Mouse (Mus musculus) heart, embryonic 14.5 days (tissue): Measurements from ENCODE around the gene Cdh13. TPM values are rescaled to one million over a fixed set of nuclear protein-coding genes. Genes with fewer than 3 reads are reported as not detected.

Experiments
- ATAC-seq: fragments of 200-750 bp; cut with Nextera tagmentation; 2 replicates; pipeline ENCODE4 v1.8.0; 2017; ENCODE audit warnings: low read depth, moderate TSS enrichment; ENCODE audit not compliant: insufficient number of reproducible peaks, insufficient read depth, low FRiP score
- H3K27ac ChIP-seq, 2 experiments: fragments of 200-500 bp in 1 of 2; fragments of 300-500 bp in 1 of 2; sonication (generic) in 1 of 2; replicated peaks in 1 of 2; 2 replicates each; pipeline ENCODE4 v1.5.1; 2012 to 2014; ENCODE audit warnings: low read depth in 2 of 2, low read length in 2 of 2, control low read depth in 1 of 2, mild to moderate bottlenecking in 1 of 2, mixed read lengths in 1 of 2; ENCODE audit not compliant: control insufficient read depth in 1 of 2, insufficient read depth in 1 of 2
- H3K27me3 ChIP-seq: fragments of 300-500 bp; sonication (generic); 2 replicates; pipeline ENCODE4 v1.6.1; 2014; ENCODE audit warnings: mild to moderate bottlenecking, low read length, control low read depth; ENCODE audit not compliant: control insufficient read depth, insufficient read depth
- H3K36me3 ChIP-seq: fragments of 300-500 bp; sonication (generic); 2 replicates; pipeline ENCODE4 v1.6.1; 2014; ENCODE audit warnings: mild to moderate bottlenecking, control low read depth, low read length, mixed read lengths; ENCODE audit not compliant: control insufficient read depth, insufficient read depth
- H3K4me1 ChIP-seq, 2 experiments: fragments of 200-500 bp in 1 of 2; fragments of 300-500 bp in 1 of 2; sonication (generic) in 1 of 2; 2 replicates each; pipeline ENCODE4 v1.6.1; 2012 to 2014; ENCODE audit warnings: low read length in 2 of 2, control low read depth in 1 of 2, mixed read lengths in 1 of 2; ENCODE audit not compliant: control insufficient read depth in 2 of 2, insufficient read depth in 2 of 2
- H3K4me2 ChIP-seq: fragments of 300-500 bp; sonication (generic); 2 replicates; pipeline ENCODE4 v1.6.1; 2014; ENCODE audit warnings: mild to moderate bottlenecking, low read length
- H3K4me3 ChIP-seq, 2 experiments: fragments of 200-500 bp in 1 of 2; fragments of 300-500 bp in 1 of 2; sonication (generic) in 1 of 2; 2 replicates each; pipeline ENCODE4 v1.5.1; 2012 to 2014; ENCODE audit warnings: low read length in 2 of 2, mild to moderate bottlenecking in 2 of 2, control low read depth in 1 of 2, low read depth in 1 of 2, moderate library complexity in 1 of 2; ENCODE audit not compliant: control insufficient read depth in 1 of 2, insufficient read depth in 1 of 2
- H3K9ac ChIP-seq: fragments of 300-500 bp; sonication (generic); 2 replicates; pipeline ENCODE4 v1.6.1; 2014; ENCODE audit warnings: mild to moderate bottlenecking, low read length
- H3K9me3 ChIP-seq: fragments of 300-500 bp; sonication (generic); 2 replicates; pipeline ENCODE4 v1.6.1; 2016; ENCODE audit warnings: low read length, control low read depth; ENCODE audit not compliant: control insufficient read depth
- whole genome bisulfite sequencing: fragments of 180-500 bp; shearing (Covaris S2); extraction: QIAGEN DNeasy Blood & Tissue Kit; methylation state at CpG from one replicate; pipeline ENCODE4 v1.1.7; 2014; 5-methylcytosine and 5-hydroxymethylcytosine counted together
- polyA plus RNA-seq: library from polyadenylated mRNA; unstranded; fragments of >200 nt; fragmentation: Nextera tagmentation; extraction: Ambion mirVana; gene quantifications from 2 replicates; pipeline ENCODE4 v1.2.1, GENCODE M21; 2014

The Cdh13 gene
- polyA plus RNA-seq, 1 experiment from 2014 or later = 94.9 TPM

DNA sequence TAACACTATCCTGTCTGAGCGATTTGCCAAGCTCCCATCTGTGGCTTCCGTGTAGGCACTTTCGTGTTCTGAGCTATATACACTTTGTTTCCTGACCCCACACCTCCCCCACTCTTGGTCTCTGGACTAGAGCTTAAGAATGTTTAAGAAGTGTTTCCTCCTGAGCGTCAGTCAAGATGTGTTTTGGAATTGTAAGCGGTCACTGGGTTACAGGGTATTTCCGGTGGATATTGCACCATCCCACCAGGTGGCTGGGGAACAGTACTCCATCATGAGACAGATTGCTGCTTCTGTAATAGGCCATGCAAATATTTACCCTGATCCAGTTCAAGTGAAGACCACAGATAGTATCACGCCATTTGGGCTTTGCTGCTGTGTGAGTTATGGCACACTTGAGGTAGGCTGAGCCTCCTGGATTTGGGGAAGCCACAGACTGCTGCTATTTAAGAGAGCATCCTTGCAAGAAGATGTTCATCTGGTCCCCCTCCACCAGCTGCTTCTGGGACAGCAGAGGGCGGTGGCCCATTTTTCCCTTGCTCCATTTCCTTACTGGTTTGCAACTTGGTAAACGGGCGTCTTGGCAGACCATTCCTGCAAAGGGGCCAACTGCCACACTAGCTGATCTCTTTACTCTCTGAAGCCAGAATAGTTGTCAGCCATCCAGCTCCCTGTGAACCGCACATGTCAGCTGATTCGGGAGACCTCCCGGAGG lies 234.7 kb downstream of the Cdh13 start:
- no peak; the same call in 1 of the 2 replicates for ATAC-seq
- Histone ChIP-seq H3K4me2 (peak overlapping the region; percentile 12; the same call in 1 of the 2 replicates), H3K36me3 (no peaks in the 10 kb centered on the region), H3K9ac (no peak overlapping the region), H3K4me3 (no peak overlapping the region), H3K27ac (peak overlapping the region in 1 of 2 experiments; percentile 64; a peak in 2 of 4 replicates), H3K4me1 (peaks cover 13 to 21% of the 10 kb centered on the region in 2 experiments), H3K27me3 (no peaks in the 10 kb centered on the region), H3K9me3 (no peaks in the 10 kb centered on the region)
- 50% methylated on average over 13 of the region's 13 CpGs for WGBS

DNA sequence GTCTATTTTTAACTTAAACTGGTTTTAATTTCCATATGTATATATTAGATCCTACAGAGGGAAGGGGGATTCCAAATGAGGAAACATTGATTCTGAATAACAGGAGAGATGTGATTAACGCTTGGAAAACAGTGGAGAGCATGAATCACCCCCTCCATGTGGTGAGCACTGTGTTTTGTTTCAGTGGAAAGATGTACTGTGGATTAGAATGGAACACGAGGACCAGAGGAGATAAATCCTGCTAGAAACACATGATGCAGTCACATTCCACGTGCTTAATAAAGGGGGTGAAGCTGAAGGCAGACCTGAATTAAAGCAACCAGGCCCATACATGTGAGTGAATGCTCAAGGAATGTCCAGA lies 235.2 kb downstream of the Cdh13 start:
- peak overlapping the region; percentile 12; the same call in 1 of the 2 replicates for H3K4me2 ChIP-seq
- H3K9ac ChIP-seq = no peak overlapping the region
- peaks cover 12 to 21% of the 10 kb centered on the region in 2 experiments for H3K4me1 ChIP-seq
- H3K9me3 ChIP-seq = no peaks in the 10 kb centered on the region
- WGBS = 20% methylated on average over 3 of the region's 3 CpGs
- H3K36me3 ChIP-seq = no peaks in the 10 kb centered on the region
- H3K4me3 ChIP-seq = no peak overlapping the region
- no peaks in the 10 kb centered on the region for H3K27me3 ChIP-seq
- H3K27ac ChIP-seq = peak overlapping the region; percentile 60 to 64; a peak in 3 of 4 replicates
- no peak; the same call in 1 of the 2 replicates for ATAC-seq

DNA sequence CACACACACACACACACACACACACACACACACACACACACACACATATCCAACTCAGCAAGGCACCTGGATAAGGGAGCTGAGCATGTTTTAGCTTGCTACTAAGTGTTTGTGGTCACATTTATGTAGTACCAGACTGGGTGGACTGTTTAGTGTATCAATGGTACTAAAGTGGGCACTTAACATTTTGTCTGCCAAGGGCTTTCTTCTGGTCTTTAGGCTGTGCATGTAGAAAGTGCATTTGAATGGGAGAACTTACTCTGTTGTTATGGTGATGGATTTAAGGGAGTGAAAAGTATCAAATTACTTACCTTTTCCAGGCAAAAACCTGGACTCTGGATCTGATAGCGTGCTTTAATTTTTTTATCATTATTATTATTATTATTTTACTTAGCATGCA lies 240.4 kb downstream of the Cdh13 start:
- H3K27ac ChIP-seq = no peak overlapping the region
- no peaks in the 10 kb centered on the region for H3K36me3 ChIP-seq
- ATAC-seq = no peak
- peaks cover 1 to 6% of the 10 kb centered on the region in 2 experiments for H3K4me1 ChIP-seq
- 89% methylated on average over 1 of the region's 1 CpGs for WGBS
- H3K9ac ChIP-seq = no peak overlapping the region
- H3K4me2 ChIP-seq = no peak overlapping the region
- H3K4me3 ChIP-seq = no peak overlapping the region
- H3K27me3 ChIP-seq = no peaks in the 10 kb centered on the region
- H3K9me3 ChIP-seq = no peaks in the 10 kb centered on the region

DNA sequence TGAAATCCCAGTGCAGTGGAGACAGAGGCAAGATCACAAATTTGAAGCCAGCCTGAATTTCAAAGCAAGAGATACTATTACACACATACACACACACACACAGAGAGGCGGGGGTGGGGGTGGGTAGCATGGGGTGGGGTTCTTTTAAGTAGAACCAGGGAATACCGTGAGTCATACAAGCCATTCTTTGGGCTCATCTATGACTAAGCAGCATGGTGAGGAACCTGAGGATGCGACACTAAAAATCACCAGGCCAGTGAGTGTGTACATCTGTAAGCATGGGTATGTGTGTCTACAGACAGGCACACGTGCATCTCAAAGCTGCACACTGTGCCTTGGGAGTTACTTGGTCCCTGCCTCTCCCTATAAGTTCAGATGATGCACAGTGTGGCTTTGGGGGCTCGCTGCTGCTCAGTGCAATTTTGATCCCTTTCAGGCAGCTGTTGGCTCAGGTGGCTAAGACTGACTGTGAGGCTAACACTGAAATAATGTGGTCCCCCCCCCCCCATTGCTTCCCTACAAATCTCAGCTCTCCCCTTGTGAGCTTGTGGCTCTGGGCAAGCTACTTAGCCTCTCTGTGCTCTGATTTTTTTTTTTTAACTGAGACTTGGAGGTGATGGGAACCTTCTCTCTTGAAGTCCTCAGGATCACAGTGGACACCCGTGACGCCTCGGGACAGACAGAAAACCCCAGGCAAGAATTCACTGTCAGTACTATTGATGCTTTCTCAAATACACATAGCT lies 255.5 kb downstream of the Cdh13 start:
- no peak overlapping the region for H3K4me2 ChIP-seq
- ATAC-seq = no peak
- H3K27me3 ChIP-seq = no peaks in the 10 kb centered on the region
- no peak overlapping the region for H3K9ac ChIP-seq
- no peaks in the 10 kb centered on the region for H3K36me3 ChIP-seq
- H3K27ac ChIP-seq = no peak overlapping the region
- H3K4me1 ChIP-seq = peaks cover 0 to 4% of the 10 kb centered on the region in 2 experiments; a peak in 2 of 4 replicates
- 74% methylated on average over 8 of the region's 8 CpGs for WGBS
- H3K9me3 ChIP-seq = no peaks in the 10 kb centered on the region
- no peak overlapping the region for H3K4me3 ChIP-seq

DNA sequence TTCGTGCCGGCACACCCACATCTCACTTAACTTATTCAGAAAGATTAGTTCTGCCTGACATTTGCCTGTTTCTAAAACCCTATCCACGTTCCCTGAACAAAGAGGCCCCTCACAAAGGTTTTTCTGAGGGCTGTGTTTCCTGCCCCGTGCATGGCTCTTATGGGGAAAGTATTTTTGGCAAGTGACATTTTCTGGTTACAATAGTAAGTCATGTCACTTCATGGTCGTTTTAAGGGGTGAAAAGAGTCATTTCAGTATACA lies 256.0 kb downstream of the Cdh13 start:
- ATAC-seq = no peak
- no peaks in the 10 kb centered on the region for H3K27me3 ChIP-seq
- H3K4me3 ChIP-seq = no peak overlapping the region
- no peak overlapping the region for H3K9ac ChIP-seq
- H3K36me3 ChIP-seq = no peaks in the 10 kb centered on the region
- H3K9me3 ChIP-seq = no peaks in the 10 kb centered on the region
- no peak overlapping the region for H3K27ac ChIP-seq
- peaks cover 0 to 4% of the 10 kb centered on the region in 2 experiments; a peak in 2 of 4 replicates for H3K4me1 ChIP-seq
- H3K4me2 ChIP-seq = no peak overlapping the region
- 33% methylated on average over 5 of the region's 5 CpGs for WGBS

DNA sequence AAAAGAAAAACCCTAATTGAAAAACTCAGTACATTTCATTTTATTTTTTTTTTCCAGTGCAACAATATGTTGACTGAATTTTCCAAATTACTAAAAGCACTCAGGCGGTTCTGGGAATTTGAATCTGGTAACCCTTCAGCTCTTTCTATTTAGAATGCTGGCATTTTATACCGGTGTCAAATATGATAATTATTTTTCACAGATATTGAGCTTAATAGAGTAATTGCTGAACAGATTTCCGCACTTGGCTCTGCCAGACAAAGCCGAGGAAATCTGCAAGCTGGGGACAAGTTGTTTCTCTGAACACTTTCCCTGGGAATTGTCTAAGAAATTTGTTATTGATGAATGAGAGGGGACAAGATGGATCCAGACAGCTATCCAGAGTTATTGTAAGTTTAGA lies 256.4 kb downstream of the Cdh13 start:
- ATAC-seq = no peak
- H3K36me3 ChIP-seq = no peaks in the 10 kb centered on the region
- no peak overlapping the region for H3K4me2 ChIP-seq
- no peaks in the 10 kb centered on the region for H3K27me3 ChIP-seq
- WGBS = 86% methylated on average over 4 of the region's 4 CpGs
- H3K9me3 ChIP-seq = no peaks in the 10 kb centered on the region
- no peak overlapping the region for H3K9ac ChIP-seq
- H3K27ac ChIP-seq = no peak overlapping the region
- no peak overlapping the region for H3K4me3 ChIP-seq
- H3K4me1 ChIP-seq = peaks cover 0 to 4% of the 10 kb centered on the region in 2 experiments; a peak in 2 of 4 replicates

DNA sequence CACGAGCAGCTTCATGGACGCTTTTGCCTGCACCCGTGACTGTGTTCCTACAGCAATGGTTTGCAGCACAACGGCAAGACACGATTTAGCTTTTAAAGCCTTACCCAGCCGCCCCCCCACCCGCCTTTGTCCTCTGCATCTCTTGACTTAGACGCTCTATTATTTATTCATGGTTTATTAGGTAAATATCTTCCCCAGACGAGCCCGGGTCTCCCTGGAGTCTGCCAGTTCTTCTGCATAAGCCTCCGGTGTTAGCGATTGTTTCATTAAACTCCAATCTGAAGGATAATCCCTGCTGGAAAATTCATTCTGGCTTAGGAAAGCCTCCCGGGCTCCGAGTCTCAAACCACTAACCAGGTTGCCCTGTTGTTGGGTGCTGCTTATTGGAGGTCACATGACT lies 268.9 kb downstream of the Cdh13 start:
- no peaks in the 10 kb centered on the region for H3K27me3 ChIP-seq
- H3K4me1 ChIP-seq = no peaks in the 10 kb centered on the region
- H3K27ac ChIP-seq = no peak overlapping the region
- no peaks in the 10 kb centered on the region for H3K9me3 ChIP-seq
- H3K36me3 ChIP-seq = no peaks in the 10 kb centered on the region
- WGBS = 89% methylated on average over 14 of the region's 14 CpGs
- H3K9ac ChIP-seq = no peak overlapping the region
- ATAC-seq = no peak
- no peak overlapping the region for H3K4me2 ChIP-seq
- H3K4me3 ChIP-seq = no peak overlapping the region
